Mouse (Mus musculus) liver, adult 2 months (tissue): Measurements from ENCODE around the gene Efcab5. TPM values are rescaled to one million over a fixed set of nuclear protein-coding genes. Genes with fewer than 3 reads are reported as not detected.

Experiments
- DNase-seq: peaks from one replicate; pipeline ENCODE4 v3.0.0-alpha.2; 2011; ENCODE audit warnings: low read depth, low spot score; ENCODE audit errors: extremely low read depth
- H3K27ac ChIP-seq: fragments of 200-500 bp; replicated peaks from 2 replicates; pipeline ENCODE4 v1.5.1; 2012; ENCODE audit warnings: low read depth, mild to moderate bottlenecking, control low read depth, inconsistent platforms, low read length; ENCODE audit not compliant: insufficient read depth
- H3K27me3 ChIP-seq: fragments of 200-500 bp; 2 replicates; pipeline ENCODE4 v1.6.1; 2012; ENCODE audit warnings: mild to moderate bottlenecking, moderate library complexity, low read length, inconsistent platforms; ENCODE audit not compliant: control insufficient read depth, insufficient read depth
- H3K36me3 ChIP-seq: fragments of 200-500 bp; 2 replicates; pipeline ENCODE4 v1.6.1; 2012; ENCODE audit warnings: low read length, inconsistent platforms; ENCODE audit not compliant: control insufficient read depth, insufficient read depth
- H3K4me1 ChIP-seq: fragments of 200-500 bp; 2 replicates; pipeline ENCODE4 v1.6.1; 2011; ENCODE audit warnings: low read length; ENCODE audit not compliant: control insufficient read depth, insufficient read depth
- H3K4me3 ChIP-seq: fragments of 200-500 bp; 2 replicates; pipeline ENCODE4 v1.5.1; 2011; ENCODE audit warnings: low read depth, mild to moderate bottlenecking, control low read depth, low read length, moderate library complexity; ENCODE audit not compliant: insufficient read depth
- H3K79me2 ChIP-seq: fragments of 200-500 bp; 2 replicates; pipeline ENCODE4 v1.6.1; 2012; ENCODE audit warnings: inconsistent platforms, mild to moderate bottlenecking, low read length, moderate library complexity; ENCODE audit not compliant: control insufficient read depth, insufficient read depth
- H3K9ac ChIP-seq: fragments of 200-500 bp; 2 replicates; pipeline ENCODE4 v1.6.1; 2012; ENCODE audit warnings: low read depth, mild to moderate bottlenecking, control low read depth, inconsistent platforms, low read length
- CTCF ChIP-seq: fragments of 200-500 bp; IDR thresholded peaks from 2 replicates; pipeline ENCODE4 v1.5.1; 2011; ENCODE audit warnings: low read depth, low read length, control low read depth
- POLR2A ChIP-seq: fragments of 200-500 bp; IDR thresholded peaks from 2 replicates; pipeline ENCODE4 v1.6.1; 2011; ENCODE audit warnings: low read length, control low read depth; ENCODE audit not compliant: insufficient read depth; ENCODE audit errors: extremely low read depth
- WGBS: fragments of 180-500 bp; shearing (Covaris S2); methylation state at CpG from one replicate; pipeline ENCODE4 v1.1.7; 2018; 5-methylcytosine and 5-hydroxymethylcytosine counted together
- polyA plus RNA-seq: library from polyadenylated mRNA; depleted of rRNA; stranded (reverse); fragments of >200 nt; gene quantifications from 2 replicates; pipeline ENCODE4 v1.2.3, GENCODE M21; 2012
- total RNA-seq: library from RNA; depleted of rRNA; stranded (reverse); fragments of >200 nt; gene quantifications from 2 replicates; pipeline ENCODE4 v1.2.3, GENCODE M21; 2014

Gene Efcab5
- total and polyA plus RNA-seq, 2 experiments: 0.09 TPM; not detected in 1

GRCm38 (mm10) chr11:77215483-77215882 lies 26.7 kb upstream of the Efcab5 start:
- H3K27ac ChIP-seq: no peak overlapping the region
- no peaks in the 10 kb centered on the region; the same call in 1 of the 2 replicates for H3K79me2 ChIP-seq
- peak overlapping the region; percentile 92 for H3K9ac ChIP-seq
- no peaks in the 10 kb centered on the region for H3K27me3 ChIP-seq
- TF ChIP-seq CTCF (no peak), POLR2A (no peak)
- no peaks in the 10 kb centered on the region for H3K36me3 ChIP-seq
- H3K4me1 ChIP-seq: peaks cover 6% of the 10 kb centered on the region; the same call in 1 of the 2 replicates
- no peak for DNase-seq
- 1% methylated on average over 11 of the region's 11 CpGs for WGBS
- peak overlapping the region; percentile 97 for H3K4me3 ChIP-seq

GRCm38 (mm10) chr11:77214755-77215154 lies 26.0 kb upstream of the Efcab5 start:
- Histone ChIP-seq H3K9ac (no peak overlapping the region), H3K79me2 (no peaks in the 10 kb centered on the region; the same call in 1 of the 2 replicates), H3K4me1 (peaks cover 6% of the 10 kb centered on the region; the same call in 1 of the 2 replicates), H3K36me3 (no peaks in the 10 kb centered on the region), H3K27me3 (no peaks in the 10 kb centered on the region), H3K4me3 (no peak overlapping the region), H3K27ac (no peak overlapping the region)
- 0% methylated on average over 1 of the region's 1 CpGs for WGBS
- TF ChIP-seq POLR2A: no peak
- TF ChIP-seq CTCF: peak; percentile 19; the same call in 1 of the 2 replicates
- peak; percentile 61 for DNase-seq

GRCm38 (mm10) chr11:77214142-77214692 lies 25.4 kb upstream of the Efcab5 start:
- no peaks in the 10 kb centered on the region for H3K36me3 ChIP-seq
- H3K27me3 ChIP-seq: no peaks in the 10 kb centered on the region
- TF ChIP-seq CTCF: no peak
- no peak for TF ChIP-seq POLR2A
- no peak overlapping the region for H3K9ac ChIP-seq
- H3K79me2 ChIP-seq: no peaks in the 10 kb centered on the region; the same call in 1 of the 2 replicates
- no peak overlapping the region for H3K4me3 ChIP-seq
- peaks cover 6% of the 10 kb centered on the region; the same call in 1 of the 2 replicates for H3K4me1 ChIP-seq
- peak; percentile 8 for DNase-seq
- no peak overlapping the region for H3K27ac ChIP-seq
- 91% methylated on average over 1 of the region's 1 CpGs for whole genome bisulfite sequencing

GRCm38 (mm10) chr11:77200703-77201102 lies 11.9 kb upstream of the Efcab5 start:
- Histone ChIP-seq H3K4me1 (peaks cover 2% of the 10 kb centered on the region; the same call in 1 of the 2 replicates), H3K36me3 (no peaks in the 10 kb centered on the region), H3K9ac (no peak overlapping the region), H3K27ac (no peak overlapping the region), H3K4me3 (no peak overlapping the region), H3K79me2 (no peaks in the 10 kb centered on the region), H3K27me3 (no peaks in the 10 kb centered on the region)
- DNase-seq: no peak
- WGBS: 74% methylated on average over 1 of the region's 1 CpGs
- no peak for TF ChIP-seq CTCF
- TF ChIP-seq POLR2A: no peak

GRCm38 (mm10) chr11:77199636-77200035 lies 10.9 kb upstream of the Efcab5 start:
- WGBS: 9% methylated on average over 4 of the region's 4 CpGs

More at GRCm38 (mm10) chr11:77199636-77200035, 10.9 kb upstream of the Efcab5 start:
- Histone ChIP-seq H3K4me1 (peaks cover 2% of the 10 kb centered on the region; the same call in 1 of the 2 replicates), H3K4me3 (no peak overlapping the region), H3K27me3 (no peaks in the 10 kb centered on the region), H3K36me3 (no peaks in the 10 kb centered on the region), H3K9ac (no peak overlapping the region), H3K27ac (no peak overlapping the region), H3K79me2 (no peaks in the 10 kb centered on the region)
- no peak for TF ChIP-seq CTCF
- no peak for TF ChIP-seq POLR2A
- DNase-seq: peak; percentile 90
